Mouse (Mus musculus) gastrocnemius, postnatal 36 days (tissue): ENCODE results near the gene Krtap9-3. TPM values are rescaled to one million over a fixed set of nuclear protein-coding genes. Genes with fewer than 3 reads are reported as not detected.
"Not testable (repeated sequence)": the region's sequence is repeated elsewhere in the genome, so short reads cannot be mapped to it uniquely, and the experiment has no call there.

Experiments
- DNase-seq, 2 experiments: peaks; one replicate each; pipeline ENCODE4 v3.0.0; 2022
- intact Hi-C: fragments of 180-260 bp; cut with DNase I; formaldehyde crosslinking; loops from one replicate; pipeline ENCODE4 v1.15.1; 2025
- long read RNA-seq, 2 experiments: library from polyadenylated mRNA; stranded (forward); transcript quantifications; one replicate each; pipeline ENCODE4 v2.0.0; 2021
- total RNA-seq, 2 experiments: library from RNA; stranded (reverse); gene quantifications; 2 replicates each; pipeline ENCODE4 v1.2.3; 2021

Gene Krtap9-3
- total RNA-seq = not detected
- long read RNA-seq, experiment 1 = 0 reads
- long read RNA-seq, experiment 2 = 0 reads

GRCm38 (mm10) chr11:99597742-99598141, at the start of gene Krtap9-3:
Krtap9-3 (minus strand) TSS chr11:99598105.
- intact Hi-C loops, DNase-seq: not testable (repeated sequence)

GRCm38 (mm10) chr11:99646444-99646843, 48.5 kb upstream of the Krtap9-3 start:
- intact Hi-C loops = no loop called here
- DNase-seq = no peak

- no peak for DNase-seq
- intact Hi-C loops = no loop called here
Observed at GRCm38 (mm10) chr11:99644351-99644750, 46.4 kb upstream of the Krtap9-3 start.

DNA sequence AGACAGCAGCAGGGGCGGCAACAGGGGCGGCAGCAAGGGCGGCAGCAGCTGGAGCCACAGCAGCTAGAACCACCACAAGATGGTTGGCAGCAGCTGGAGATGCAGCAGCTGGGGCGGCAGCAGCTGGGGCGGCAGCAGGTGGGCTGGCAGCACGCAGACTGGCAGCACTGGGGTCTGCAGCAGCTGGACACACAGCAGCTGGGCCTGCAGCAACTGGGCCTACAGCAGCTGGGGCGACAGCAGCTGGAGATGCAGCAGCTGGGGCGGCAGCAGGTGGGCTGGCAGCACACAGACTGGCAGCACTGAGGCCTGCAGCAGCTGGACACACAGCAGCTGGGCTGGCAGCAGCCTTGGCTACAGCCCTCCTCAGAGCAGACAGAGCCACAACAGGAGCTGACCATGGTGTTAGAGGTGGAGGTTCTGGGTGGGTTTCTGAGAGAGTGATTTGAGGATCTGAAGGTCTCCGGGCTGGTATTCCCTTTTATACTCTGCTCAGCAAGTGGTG, 45.8 kb upstream of the Krtap9-3 start, which contains the start of gene Krtap4-7:
Gene Krtap4-7, minus strand, starts transcription at position 455 of the 505 bp plus-strand sequence.
- DNase-seq, intact Hi-C loops: not testable (repeated sequence)

- intact Hi-C loops = no loop called here
- no peak for DNase-seq
Observed at GRCm38 (mm10) chr11:99640926-99641325, 43.0 kb upstream of the Krtap9-3 start.

DNA sequence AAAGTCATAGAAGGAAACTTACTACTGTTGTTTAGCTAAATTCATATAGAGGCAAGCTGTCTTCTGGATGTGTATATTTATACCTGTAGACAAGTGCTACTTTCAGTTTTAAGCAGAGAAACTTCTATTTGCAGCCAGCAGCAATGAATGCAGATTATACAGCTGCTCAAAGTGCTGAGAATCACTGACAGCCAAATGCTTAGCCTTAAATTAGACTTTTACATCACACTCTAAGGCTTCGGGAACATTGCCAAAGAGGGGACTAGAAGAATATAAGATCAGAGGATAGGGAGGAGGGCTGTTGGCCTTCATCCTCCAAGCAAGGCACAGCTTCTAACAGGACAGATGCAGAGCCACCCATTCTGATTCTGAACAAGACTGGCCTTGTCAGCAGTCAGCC, 39.2 kb upstream of the Krtap9-3 start:
- intact Hi-C loops = no loop called here
- DNase-seq = no peak

- intact Hi-C loops = no loop called here
- no peak for DNase-seq
Observed at GRCm38 (mm10) chr11:99634653-99635134, 36.8 kb upstream of the Krtap9-3 start, which contains the start of gene Krtap4-2. Krtap4-2 (minus strand) TSS chr11:99635084.

GRCm38 (mm10) chr11:99633293-99633692, 35.4 kb upstream of the Krtap9-3 start:
- no peak for DNase-seq
- intact Hi-C loops = no loop called here

GRCm38 (mm10) chr11:99630890-99631289, 33.0 kb upstream of the Krtap9-3 start:
- intact Hi-C loops = no loop called here
- no peak for DNase-seq

DNA sequence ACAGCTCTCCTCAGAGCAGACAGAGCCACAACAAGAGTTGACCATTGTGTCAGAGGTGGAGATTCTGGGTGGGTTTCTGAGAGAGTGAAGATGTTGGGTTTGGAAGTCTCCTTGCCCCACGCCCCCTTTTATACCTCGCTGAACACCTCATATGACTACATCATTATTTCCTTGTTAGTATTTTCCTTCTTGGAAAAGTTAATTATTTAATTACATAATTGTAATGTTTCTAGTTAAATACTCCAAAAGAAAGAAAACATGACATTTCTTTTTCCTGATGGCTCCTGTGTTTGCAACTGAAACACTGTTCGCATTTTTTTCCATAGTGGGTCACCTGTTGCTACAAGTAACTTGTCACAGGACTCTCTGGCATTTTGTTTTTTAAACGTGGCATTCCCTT, 30.2 kb upstream of the Krtap9-3 start, which contains the start of gene Krtap4-1:
Gene Krtap4-1, minus strand, starts transcription at position 101 of the 400 bp plus-strand sequence.
- no peak for DNase-seq
- intact Hi-C loops = no loop called here

DNA sequence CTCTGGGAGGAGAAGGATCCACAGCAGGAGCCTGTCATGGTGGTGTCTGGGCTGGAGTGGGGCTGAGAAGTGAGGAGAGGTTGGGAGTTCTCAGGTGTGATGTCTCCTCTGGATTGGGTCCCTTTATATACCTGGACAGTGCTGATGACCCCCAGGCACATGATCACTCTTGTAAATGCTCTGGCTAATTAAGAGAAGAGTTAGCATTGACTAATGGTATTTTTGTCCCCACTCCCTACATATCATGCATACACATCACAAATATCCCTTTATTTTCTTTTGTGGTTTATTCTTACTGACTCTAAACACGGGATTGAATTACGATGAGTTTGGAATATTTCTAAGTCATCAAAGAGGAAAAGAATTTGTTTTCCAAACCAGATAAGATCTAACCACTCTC, 22.4 kb upstream of the Krtap9-3 start, which contains the start of gene Gm11562:
Gene Gm11562, minus strand, starts transcription at position 101 of the 400 bp plus-strand sequence.
- intact Hi-C loops = no loop called here

GRCm38 (mm10) chr11:99614796-99615363, 17.0 kb upstream of the Krtap9-3 start, which contains the start of gene Krtap2-4:
Krtap2-4 (minus strand) TSS chr11:99614846.
- intact Hi-C loops = no loop called here
- DNase-seq = no peak

More for the DNA sequence above, 22.4 kb upstream of the Krtap9-3 start, which contains the start of gene Gm11562:
- no peak for DNase-seq

DNA sequence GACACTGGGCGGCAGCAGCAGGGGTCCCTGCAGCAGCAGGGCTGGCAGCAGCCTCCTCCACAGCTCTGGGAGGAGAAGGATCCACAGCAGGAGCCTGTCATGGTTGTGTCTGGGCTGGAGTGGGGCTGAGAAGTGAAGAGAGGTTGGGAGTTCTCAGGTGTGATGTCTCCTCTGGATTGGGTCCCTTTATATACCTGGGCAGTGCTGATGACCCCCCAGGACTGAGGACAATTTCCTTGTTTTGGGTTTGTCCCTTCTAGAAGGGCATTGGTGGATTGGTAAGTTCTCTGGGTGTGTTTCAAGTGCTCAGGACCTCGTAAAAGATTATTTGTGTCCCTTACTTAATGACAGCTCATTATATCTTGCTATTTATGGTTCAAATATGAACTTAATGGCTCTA, 12.2 kb upstream of the Krtap9-3 start, which contains the start of gene Gm11937:
Gene Gm11937, minus strand, starts transcription at position 101 of the 400 bp plus-strand sequence.
- intact Hi-C loops, DNase-seq: not testable (repeated sequence)

- DNase-seq = no peak
- intact Hi-C loops = no loop called here
Observed at GRCm38 (mm10) chr11:99609126-99609525, 11.2 kb upstream of the Krtap9-3 start.

GRCm38 (mm10) chr11:99603208-99603607, 5.3 kb upstream of the Krtap9-3 start, which contains the start of gene Gm11938:
Gm11938 (minus strand) TSS chr11:99603308.
- DNase-seq, intact Hi-C loops: not testable (repeated sequence)

DNA sequence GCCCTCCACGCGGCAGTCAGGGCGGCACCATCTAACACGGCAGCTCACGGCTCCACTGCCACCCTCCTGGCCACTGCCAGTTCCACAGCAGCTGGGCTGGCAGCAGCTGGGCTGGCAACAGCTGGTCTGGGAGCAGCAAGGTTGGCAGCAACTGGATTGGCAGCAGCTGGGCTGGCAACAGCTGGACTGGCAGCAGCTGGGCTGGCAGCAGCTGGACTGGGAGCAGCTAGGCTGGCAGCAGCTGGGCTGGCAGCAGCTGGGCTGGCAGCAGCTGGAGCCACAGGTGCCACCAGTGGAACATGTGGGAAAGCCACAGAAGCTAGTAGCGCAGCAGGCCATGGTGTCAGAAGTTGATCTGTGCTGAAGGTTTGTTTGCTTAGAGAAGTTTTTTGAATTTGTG, 6.9 kb downstream of the Krtap9-3 start, which contains the start of gene Krtap1-3:
Gene Krtap1-3, minus strand, starts transcription at position 359 of the 400 bp plus-strand sequence.
- DNase-seq = no peak
- intact Hi-C loops = no loop called here

DNA sequence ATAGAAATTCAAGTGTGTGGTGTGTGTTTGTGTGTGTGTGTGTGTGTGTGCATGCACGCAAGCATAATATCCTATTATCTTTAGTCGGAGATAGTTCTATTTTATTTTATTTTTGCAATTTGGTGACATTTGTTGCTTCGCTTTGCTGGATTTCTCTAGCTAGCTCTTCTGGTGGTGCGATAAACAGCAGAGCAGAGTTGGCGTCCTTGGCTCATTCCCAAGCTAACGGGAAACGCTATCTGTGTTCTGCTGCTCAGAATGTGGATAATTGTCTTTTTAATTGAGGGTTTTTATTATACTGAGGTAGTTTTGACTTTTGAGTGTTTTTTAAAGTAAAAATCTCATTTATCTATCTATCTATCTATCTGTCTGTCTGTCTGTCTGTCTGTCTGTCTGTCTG, 12.8 kb downstream of the Krtap9-3 start:
- no peak for DNase-seq
- intact Hi-C loops = no loop called here

DNA sequence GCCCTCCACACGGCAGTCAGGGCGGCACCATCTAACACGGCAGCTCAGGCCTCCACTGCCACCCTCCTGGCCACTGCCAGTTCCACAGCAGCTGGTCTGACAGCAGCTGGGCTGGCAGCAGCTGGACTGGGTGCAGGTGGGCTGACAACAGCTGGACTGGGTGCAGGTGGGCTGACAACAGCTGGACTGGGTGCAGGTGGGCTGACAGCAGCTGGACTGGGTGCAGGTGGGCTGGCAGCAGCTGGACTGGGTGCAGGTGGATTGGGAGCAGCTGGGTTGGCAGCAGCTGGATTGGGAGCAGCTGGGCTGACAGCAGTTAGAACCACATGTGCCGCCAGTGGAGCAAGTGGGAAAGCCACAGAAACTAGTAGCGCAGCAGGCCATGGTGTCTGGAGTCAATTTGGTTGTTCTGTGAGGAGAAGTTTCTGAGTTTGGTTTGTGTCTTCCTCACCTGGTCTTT, 14.6 kb downstream of the Krtap9-3 start, which contains the start of gene Krtap1-4:
Gene Krtap1-4, minus strand, starts transcription at position 410 of the 460 bp plus-strand sequence.
- intact Hi-C loops = no loop called here
- no peak for DNase-seq

DNA sequence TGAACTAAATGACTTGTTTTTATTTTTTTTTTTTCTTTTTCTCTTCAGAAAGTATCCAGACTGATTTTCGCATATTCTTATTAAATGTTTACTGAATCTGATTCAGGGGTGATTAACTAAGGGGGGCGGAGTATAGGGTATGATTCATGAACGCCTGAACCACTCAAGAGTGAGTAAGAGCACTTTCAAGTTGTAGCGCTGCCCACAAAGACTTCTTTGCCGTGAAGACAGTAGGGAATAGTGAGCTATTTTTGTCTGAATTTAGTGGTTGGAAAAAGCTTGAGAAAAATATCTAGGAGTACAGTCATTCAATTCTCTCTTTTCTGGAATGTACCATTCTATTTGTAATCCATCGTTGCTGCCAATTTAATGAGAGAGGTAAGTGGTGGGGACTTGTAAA, 16.3 kb downstream of the Krtap9-3 start:
- DNase-seq = no peak
- intact Hi-C loops = no loop called here

GRCm38 (mm10) chr11:99581051-99581450, 16.9 kb downstream of the Krtap9-3 start:
- intact Hi-C loops = no loop called here
- no peak for DNase-seq

DNA sequence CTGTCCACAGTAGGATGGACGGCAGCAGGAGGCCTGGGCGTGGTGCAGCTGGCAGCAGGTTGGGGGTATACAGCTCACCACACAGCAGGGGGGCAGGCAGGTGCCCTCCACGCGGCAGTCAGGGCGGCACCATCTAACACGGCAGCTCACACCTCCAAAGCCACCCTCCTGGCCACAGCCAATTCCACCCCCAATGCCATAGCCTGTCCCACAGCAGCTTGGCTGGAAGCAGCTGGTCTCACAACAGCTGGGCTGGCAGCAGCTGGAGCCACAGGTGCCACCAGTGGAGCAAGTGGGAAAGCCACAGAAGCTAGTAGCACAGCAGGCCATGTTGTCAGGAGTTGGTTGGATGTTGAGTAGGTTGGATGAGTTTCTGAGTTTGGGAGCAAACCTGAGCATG, 17.3 kb downstream of the Krtap9-3 start, which contains the start of gene Krtap1-5:
Gene Krtap1-5, minus strand, starts transcription at position 381 of the 400 bp plus-strand sequence.
- no peak for DNase-seq
- intact Hi-C loops = no loop called here
